Mouse (Mus musculus) liver, embryonic 14.5 days (tissue): ENCODE measurements around the gene Tmem192. TPM values are rescaled to one million over a fixed set of nuclear protein-coding genes. Genes with fewer than 3 reads are reported as not detected.
"Not testable (repeated sequence)": the region's sequence is repeated elsewhere in the genome, so short reads cannot be mapped to it uniquely, and the experiment has no call there.

Experiments
- ATAC-seq: fragments of 200-750 bp; cut with Nextera tagmentation; 2 replicates; pipeline ENCODE4 v1.8.0; 2017; ENCODE audit warnings: moderate number of reproducible peaks, mild to moderate bottlenecking, moderate library complexity; ENCODE audit not compliant: insufficient read depth
- DNase-seq, 3 experiments: peaks; one replicate each; pipeline ENCODE4 v3.0.0-alpha.2; 2012 to 2013; ENCODE audit warnings: low read depth in 3 of 3, low spot score in 3 of 3
- H3K27ac ChIP-seq: fragments of 300-500 bp; sonication (generic); 2 replicates; pipeline ENCODE4 v1.5.1; 2014; ENCODE audit warnings: moderate library complexity, mild to moderate bottlenecking, control low read depth, inconsistent platforms
- H3K27me3 ChIP-seq: fragments of 300-500 bp; sonication (generic); 2 replicates; pipeline ENCODE4 v1.6.1; 2014; ENCODE audit warnings: mild to moderate bottlenecking, low read length, moderate library complexity; ENCODE audit not compliant: control insufficient read depth, insufficient read depth
- H3K36me3 ChIP-seq: fragments of 300-500 bp; sonication (generic); replicated peaks from 2 replicates; pipeline ENCODE4 v1.6.1; 2014; ENCODE audit warnings: low read depth; ENCODE audit not compliant: control insufficient read depth, insufficient read depth
- H3K4me1 ChIP-seq, 2 experiments: fragments of 200-500 bp in 1 of 2; fragments of 300-500 bp in 1 of 2; sonication (generic) in 1 of 2; replicated peaks; 2 replicates each; pipeline ENCODE4 v1.6.1; 2012 to 2014; ENCODE audit warnings: antibody characterized with exemption in 1 of 2, inconsistent platforms in 1 of 2, low read length in 1 of 2; ENCODE audit not compliant: control insufficient read depth in 2 of 2, insufficient read depth in 2 of 2
- H3K4me2 ChIP-seq: fragments of 300-500 bp; sonication (generic); 2 replicates; pipeline ENCODE4 v1.6.1; 2014; ENCODE audit warnings: low read depth, mild to moderate bottlenecking, control low read depth, moderate library complexity
- H3K4me3 ChIP-seq, 2 experiments: fragments of 200-500 bp in 1 of 2; fragments of 300-500 bp in 1 of 2; sonication (generic) in 1 of 2; 2 replicates each; pipeline ENCODE4 v1.5.1; 2012 to 2014; ENCODE audit warnings: low read depth in 2 of 2, low read length in 2 of 2, mild to moderate bottlenecking in 2 of 2, control low read depth in 1 of 2, inconsistent platforms in 1 of 2, moderate library complexity in 1 of 2; ENCODE audit not compliant: insufficient read depth in 1 of 2
- H3K9ac ChIP-seq: fragments of 300-500 bp; sonication (generic); replicated peaks from 2 replicates; pipeline ENCODE4 v1.6.1; 2014; ENCODE audit warnings: mild to moderate bottlenecking, control low read depth, moderate library complexity
- H3K9me3 ChIP-seq: fragments of 300-500 bp; sonication (generic); 2 replicates; pipeline ENCODE4 v1.6.1; 2016; ENCODE audit warnings: low read length, mixed read lengths; ENCODE audit not compliant: control insufficient read depth
- CTCF ChIP-seq: IDR thresholded peaks from 2 replicates; pipeline ENCODE4 v1.5.1; 2016; ENCODE audit warnings: antibody characterized with exemption, low read depth, control low read depth
- EP300 ChIP-seq: IDR thresholded peaks from 2 replicates; pipeline ENCODE4 v1.6.1; 2016; ENCODE audit warnings: antibody characterized with exemption, low read depth
- WGBS: fragments of 180-500 bp; shearing (Covaris S2); extraction: QIAGEN DNeasy Blood & Tissue Kit; methylation state at CpG from one replicate; pipeline ENCODE4 v1.1.7; 2014; ENCODE audit not compliant: insufficient replicate concordance; 5-methylcytosine and 5-hydroxymethylcytosine counted together
- polyA plus RNA-seq, 2 experiments: library from polyadenylated mRNA; depleted of rRNA in 1 of 2; stranded (reverse) in 1 of 2; unstranded in 1 of 2; fragments of >200 nt; fragmentation: Nextera tagmentation in 1 of 2; extraction: Ambion mirVana in 1 of 2; gene quantifications; 2 replicates each; pipeline versions ENCODE4 v1.2.1 to v1.2.3; 2012 to 2014

The Tmem192 gene
- polyA plus RNA-seq, 2 experiments: 6.6 to 13.8 TPM

GRCm38 (mm10) chr8:64998806-64999365, 51.9 kb downstream of the Tmem192 start:
- WGBS: 65% methylated on average over 4 of the region's 4 CpGs
- no peak for DNase-seq

DNA sequence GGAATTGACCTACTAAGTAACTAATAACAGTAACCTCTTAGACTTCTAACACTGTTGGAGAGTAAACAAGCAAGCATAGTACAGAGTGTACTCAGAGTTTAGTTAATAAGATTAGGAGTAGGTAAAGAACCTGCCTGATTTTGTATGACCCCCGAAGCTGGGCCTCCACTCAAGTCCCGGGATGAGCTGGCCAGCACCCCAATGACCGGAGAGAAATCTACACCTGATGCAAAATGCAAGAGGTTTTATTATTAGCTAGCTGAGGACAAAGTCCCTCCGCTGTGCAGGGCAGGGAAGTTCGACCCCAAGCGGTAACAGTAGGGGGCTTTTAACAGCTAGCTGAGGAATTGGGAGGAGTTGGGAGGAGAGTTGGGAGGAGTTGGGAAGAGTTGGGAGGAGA, 60.6 kb downstream of the Tmem192 start:
- H3K4me1 ChIP-seq, H3K4me2 ChIP-seq, H3K27ac ChIP-seq, H3K27me3 ChIP-seq, H3K9me3 ChIP-seq, DNase-seq, H3K36me3 ChIP-seq, H3K4me3 ChIP-seq, ATAC-seq, H3K9ac ChIP-seq: not testable (repeated sequence)
- WGBS: 61% methylated on average over 6 of the region's 6 CpGs

More at GRCm38 (mm10) chr8:64998806-64999365, 51.9 kb downstream of the Tmem192 start:
- Histone ChIP-seq H3K4me2 (no peak overlapping the region), H3K9ac (no peak overlapping the region), H3K36me3 (no peaks in the 10 kb centered on the region), H3K27me3 (no peaks in the 10 kb centered on the region), H3K27ac (no peak overlapping the region), H3K9me3 (no peaks in the 10 kb centered on the region), H3K4me1 (no peaks in the 10 kb centered on the region), H3K4me3 (no peak overlapping the region)
- ATAC-seq: no peak
- TF ChIP-seq CTCF (no peak), EP300 (no peak)

DNA sequence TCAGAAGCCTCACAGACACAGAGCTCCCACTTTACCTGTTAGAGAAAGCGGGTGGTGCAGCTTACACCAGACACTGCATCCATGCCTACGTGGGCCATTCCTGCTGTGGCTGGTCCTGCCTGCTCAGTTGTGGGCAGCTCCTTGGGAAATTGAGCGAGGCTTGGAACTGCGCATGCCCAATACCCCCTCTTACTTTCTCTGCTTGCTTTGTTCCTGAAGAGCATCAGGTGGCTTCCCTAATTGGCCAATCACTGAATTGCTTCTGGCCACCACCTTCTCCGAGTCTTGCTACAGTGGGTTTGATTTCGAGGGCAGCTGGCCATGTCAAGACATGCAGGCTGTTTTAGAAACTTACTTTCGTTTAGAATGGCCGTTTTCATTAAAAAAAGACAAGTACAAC, 71.4 kb downstream of the Tmem192 start, which contains the start of the genes Trim61 and Trim60:
Gene Trim61, minus strand, starts transcription at position 101 of the 400 bp plus-strand sequence.
Gene Trim60, minus strand, starts transcription at position 162 of the 400 bp plus-strand sequence.
- Histone ChIP-seq H3K27me3 (no peaks in the 10 kb centered on the region), H3K4me3 (no peak within 1 kb of the TSS), H3K36me3 (no peaks in the 10 kb centered on the region), H3K9me3 (no peaks in the 10 kb centered on the region), H3K4me2 (no peak within 1 kb of the TSS), H3K4me1 (no peaks in the 10 kb centered on the region), H3K27ac (no peak within 1 kb of the TSS), H3K9ac (no peak within 1 kb of the TSS)
- DNase-seq (no peak), ATAC-seq (no peak)
- TF ChIP-seq CTCF (no peak), EP300 (no peak)
- 67% methylated on average over 8 of the region's 8 CpGs for WGBS

Other genes with a start within 250 kb of the Tmem192 start
- gene Msmo1, start 213.4 kb upstream of the Tmem192 start, polyA plus RNA-seq (2012; rRNA removed): 51.4 and 57.1 TPM in 2 replicates
- 119 and 131 TPM in 2 replicates for gene Msmo1, start 213.4 kb upstream of the Tmem192 start, polyA plus RNA-seq (2014; fragmentation: Nextera tagmentation; extraction: Ambion mirVana)
- gene Klhl2, start 97.2 kb upstream of the Tmem192 start, polyA plus RNA-seq (2012; rRNA removed): 2.5 and 3.4 TPM in 2 replicates
- gene Klhl2, start 97.2 kb upstream of the Tmem192 start, polyA plus RNA-seq (2014; fragmentation: Nextera tagmentation; extraction: Ambion mirVana): 2.7 and 3.1 TPM in 2 replicates
- gene Trim75, start 40.6 kb downstream of the Tmem192 start, polyA plus RNA-seq (2012; rRNA removed): not detected in 2 replicates
- gene Trim75, start 40.6 kb downstream of the Tmem192 start, polyA plus RNA-seq (2014; fragmentation: Nextera tagmentation; extraction: Ambion mirVana): not detected in 2 replicates
- gene Trim61, start 71.3 kb downstream of the Tmem192 start, polyA plus RNA-seq (2012; rRNA removed): not detected in 2 replicates
- gene Trim61, start 71.3 kb downstream of the Tmem192 start, polyA plus RNA-seq (2014; fragmentation: Nextera tagmentation; extraction: Ambion mirVana): not detected in 2 replicates
- gene Trim60, start 71.4 kb downstream of the Tmem192 start, polyA plus RNA-seq (2012; rRNA removed): not detected in 2 replicates
- not detected in 2 replicates for gene Trim60, start 71.4 kb downstream of the Tmem192 start, polyA plus RNA-seq (2014; fragmentation: Nextera tagmentation; extraction: Ambion mirVana)
- gene Apela, start 90.2 kb downstream of the Tmem192 start, polyA plus RNA-seq (2012; rRNA removed): 0.23 and 0.27 TPM in 2 replicates
- 0.37 TPM in 1 of 2 replicates, not detected in the other for gene Apela, start 90.2 kb downstream of the Tmem192 start, polyA plus RNA-seq (2014; fragmentation: Nextera tagmentation; extraction: Ambion mirVana)
- gene Gm10663, start 127.8 kb downstream of the Tmem192 start, polyA plus RNA-seq (2012; rRNA removed): not detected in 2 replicates
- not detected in 2 replicates for gene Gm10663, start 127.8 kb downstream of the Tmem192 start, polyA plus RNA-seq (2014; fragmentation: Nextera tagmentation; extraction: Ambion mirVana)
- gene BC030870, start 182.4 kb downstream of the Tmem192 start, polyA plus RNA-seq (2012; rRNA removed): 0.02 and 0.09 TPM in 2 replicates
- 0.24 TPM in 1 of 2 replicates, not detected in the other for gene BC030870, start 182.4 kb downstream of the Tmem192 start, polyA plus RNA-seq (2014; fragmentation: Nextera tagmentation; extraction: Ambion mirVana)